Mouse (Mus musculus) brain, embryonic 14.5 days (tissue): ENCODE measurements around the gene Ccdc6.

Source experiments
- CTCF ChIP-seq: fragments of 200-500 bp; IDR thresholded peaks from 2 replicates; pipeline ENCODE4 v1.5.1; 2012; ENCODE audit warnings: inconsistent platforms, mild to moderate bottlenecking, moderate library complexity, borderline replicate concordance; ENCODE audit not compliant: insufficient read depth, insufficient read length; ENCODE audit errors: extremely low read depth
- POLR2A ChIP-seq: fragments of 200-500 bp; IDR thresholded peaks from 2 replicates; pipeline ENCODE4 v1.6.1; 2012; ENCODE audit warnings: mild to moderate bottlenecking, inconsistent platforms, borderline replicate concordance; ENCODE audit not compliant: poor library complexity, insufficient read depth, insufficient read length, severe bottlenecking; ENCODE audit errors: extremely low read depth

DNA sequence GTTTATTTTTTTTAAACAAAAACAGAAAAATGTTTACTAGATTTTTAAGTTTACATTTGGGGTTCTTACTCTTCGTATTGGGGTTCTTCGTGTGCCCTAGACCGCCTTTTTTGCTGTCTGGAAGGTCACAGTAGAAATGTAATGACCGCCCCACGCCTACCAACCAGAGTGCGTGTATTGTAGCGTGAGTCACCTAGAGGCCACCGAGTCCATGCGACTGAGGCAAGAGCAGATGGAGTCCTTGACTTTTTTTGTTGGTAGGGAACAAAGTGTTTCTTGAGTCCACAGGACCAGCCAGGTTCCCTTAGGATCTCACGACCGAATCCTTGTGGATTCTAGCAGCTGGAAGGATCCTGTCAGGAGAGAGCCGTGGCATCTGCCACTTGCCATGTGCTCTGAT, 63.9 kb downstream of the Ccdc6 start:
- TF ChIP-seq POLR2A (no peak), CTCF (no peak)
